Mouse (Mus musculus) embryonic fibroblast, embryonic 13.5 days (primary cell): ENCODE measurements at regions not wholly inside any gene's neighbourhood (a gene's known extent, or its start where the extent isn't known, plus 50 kb on each side); places are given as distances from the start of the nearest gene placed in this dataset.

ENCODE experiments used
- H3K27ac ChIP-seq: 2 replicates; pipeline ENCODE4 v1.5.1; 2012; ENCODE audit warnings: low read length, control low read depth, inconsistent platforms; ENCODE audit not compliant: insufficient read depth
- H3K4me1 ChIP-seq: 2 replicates; pipeline ENCODE4 v1.6.1; 2011; ENCODE audit warnings: low read length; ENCODE audit not compliant: control insufficient read depth, insufficient read depth
- H3K4me3 ChIP-seq: 2 replicates; pipeline ENCODE4 v1.5.1; 2011; ENCODE audit warnings: mild to moderate bottlenecking, control low read depth, low read length; ENCODE audit not compliant: insufficient read depth
- CTCF ChIP-seq: IDR thresholded peaks from 2 replicates; pipeline ENCODE4 v1.5.1; 2011; ENCODE audit warnings: mild to moderate bottlenecking, control low read depth, low read length, moderate library complexity, borderline replicate concordance; ENCODE audit not compliant: insufficient read depth
- POLR2A ChIP-seq: IDR thresholded peaks from 2 replicates; pipeline ENCODE4 v1.6.1; 2011; ENCODE audit warnings: low read depth, mild to moderate bottlenecking, control low read depth, low read length, moderate library complexity

DNA sequence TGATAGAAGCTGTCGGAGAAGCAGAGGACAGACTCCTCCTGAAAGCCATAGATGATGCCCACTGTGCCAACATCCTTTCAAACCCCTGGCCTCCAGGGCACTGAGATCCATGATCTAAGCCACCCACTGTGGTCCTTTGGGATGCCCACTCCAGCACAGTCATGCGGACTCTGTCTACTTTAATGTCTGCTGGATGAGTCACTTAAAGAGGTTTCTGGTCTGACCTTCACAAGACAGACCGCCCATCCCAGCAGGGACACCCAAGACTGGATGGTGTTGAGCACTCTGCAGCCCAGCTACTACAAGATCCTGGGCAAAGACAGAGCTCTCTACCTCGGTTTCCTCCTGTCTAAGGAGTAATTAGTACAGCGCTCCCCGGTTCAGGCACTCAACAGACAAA, 214.1 kb upstream of the Zmiz1 start:
- Histone ChIP-seq H3K4me1 (no peaks in the 10 kb centered on the region), H3K27ac (no peak overlapping the region), H3K4me3 (no peak overlapping the region)
- TF ChIP-seq CTCF = no peak
- no peak for TF ChIP-seq POLR2A

DNA sequence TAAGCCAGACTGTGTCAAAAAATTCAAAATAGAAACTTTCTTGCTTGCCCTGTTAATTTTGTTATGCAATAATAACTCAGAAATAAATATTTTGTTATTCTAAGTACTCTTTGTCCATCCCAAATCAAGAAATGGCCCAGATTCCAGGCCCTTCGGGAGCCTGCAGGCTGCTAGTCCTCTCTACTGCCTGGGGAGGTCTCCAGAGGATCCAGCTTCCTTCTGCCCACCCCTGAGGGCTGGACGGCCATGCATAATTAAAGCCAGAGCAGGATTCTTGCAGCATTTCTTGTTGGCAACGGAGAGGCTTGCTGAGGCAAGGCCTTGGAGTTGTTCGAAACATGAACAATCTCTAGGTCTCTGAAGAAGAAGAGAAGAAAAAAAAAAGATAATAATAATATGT, 213.3 kb upstream of the Zmiz1 start:
- Histone ChIP-seq H3K4me1 (no peaks in the 10 kb centered on the region), H3K27ac (no peak overlapping the region), H3K4me3 (no peak overlapping the region)
- TF ChIP-seq CTCF = no peak

DNA sequence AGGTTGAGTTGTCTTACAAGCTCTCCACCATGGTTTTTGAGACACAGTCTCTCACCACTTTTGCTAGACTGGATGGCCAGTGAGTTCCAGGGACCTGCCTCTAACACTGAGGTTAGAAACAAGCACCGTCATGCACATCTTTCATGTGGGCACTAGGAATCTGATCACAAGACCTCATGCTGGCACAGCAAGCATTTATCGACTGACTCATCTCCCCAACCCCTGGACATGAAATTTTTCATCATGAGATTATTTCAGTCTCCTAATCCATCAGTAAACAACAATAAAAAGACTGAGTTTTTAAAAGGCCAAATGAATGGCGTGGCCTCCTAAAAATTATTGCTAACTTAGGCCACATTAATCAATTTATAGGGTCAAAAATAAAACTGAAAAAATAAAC, 210.0 kb upstream of the Zmiz1 start:
- TF ChIP-seq POLR2A = no peak
- TF ChIP-seq CTCF = no peak

DNA sequence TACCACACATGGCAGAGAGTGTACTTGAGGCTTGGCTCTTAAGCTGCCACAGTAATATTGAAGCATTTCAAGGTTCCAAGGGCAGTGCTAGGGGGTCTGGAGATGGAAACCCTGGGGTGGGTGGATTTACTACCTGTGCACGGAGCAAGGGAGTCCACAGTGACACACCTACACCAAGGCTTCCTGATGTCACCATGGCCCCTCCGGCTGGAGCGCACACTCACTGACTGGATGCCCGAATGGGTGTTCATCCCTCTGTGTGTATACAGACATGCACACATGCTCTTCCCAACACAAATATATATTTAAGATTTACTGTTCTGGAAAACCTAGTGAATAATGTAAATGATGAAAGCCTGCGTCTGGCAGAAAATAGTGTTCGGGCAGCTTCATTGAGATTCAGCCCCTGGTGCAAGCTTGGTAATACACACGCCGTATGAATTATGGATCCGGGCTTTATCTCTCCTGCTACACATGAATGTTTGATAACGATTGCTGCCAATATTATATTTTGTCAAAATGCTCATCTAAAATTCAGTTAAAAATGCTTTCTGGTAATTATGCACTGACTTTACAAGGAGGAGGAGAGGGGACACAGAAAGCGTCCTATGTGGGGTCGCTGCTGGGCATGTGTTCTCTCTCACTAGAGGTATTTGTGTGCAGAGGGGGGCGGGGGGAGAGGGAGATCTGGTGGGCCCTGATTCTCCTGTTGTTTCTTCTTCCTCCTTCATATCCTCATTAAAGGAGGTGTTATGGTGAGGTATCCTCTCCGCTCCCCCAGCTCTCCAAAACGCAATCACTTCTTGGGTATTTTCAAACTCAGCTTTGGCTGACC, 205.8 kb upstream of the Zmiz1 start:
- Histone ChIP-seq H3K27ac (no peak overlapping the region), H3K4me3 (no peak overlapping the region), H3K4me1 (no peaks in the 10 kb centered on the region)
- TF ChIP-seq POLR2A = no peak
- no peak for TF ChIP-seq CTCF

More for the DNA sequence above, 210.0 kb upstream of the Zmiz1 start:
- no peak overlapping the region for H3K4me3 ChIP-seq
- H3K4me1 ChIP-seq = no peaks in the 10 kb centered on the region
- H3K27ac ChIP-seq = no peak overlapping the region

DNA sequence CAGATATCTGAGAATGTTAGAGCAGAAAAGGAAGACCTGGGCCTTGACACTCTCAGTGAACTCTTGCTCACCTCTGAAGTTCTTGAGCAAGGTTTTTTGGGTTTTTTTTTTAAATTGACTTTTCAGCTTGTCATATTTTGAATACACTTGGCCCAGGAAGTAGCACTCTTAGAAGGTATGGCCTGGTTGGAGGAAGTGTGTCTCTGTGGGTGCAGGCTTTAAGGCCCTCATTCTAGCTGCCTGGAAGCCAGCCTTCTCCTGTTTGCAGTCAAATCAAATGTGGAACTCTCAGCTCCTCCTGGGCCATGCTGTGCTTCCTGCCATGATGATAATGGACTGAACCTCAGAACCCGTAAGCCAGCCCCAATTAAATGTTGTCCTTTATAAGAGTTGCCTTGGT, 195.9 kb upstream of the Zmiz1 start:
- no peak for TF ChIP-seq POLR2A
- no peak for TF ChIP-seq CTCF
- no peaks in the 10 kb centered on the region for H3K4me1 ChIP-seq
- H3K27ac ChIP-seq = no peak overlapping the region
- no peak overlapping the region for H3K4me3 ChIP-seq

DNA sequence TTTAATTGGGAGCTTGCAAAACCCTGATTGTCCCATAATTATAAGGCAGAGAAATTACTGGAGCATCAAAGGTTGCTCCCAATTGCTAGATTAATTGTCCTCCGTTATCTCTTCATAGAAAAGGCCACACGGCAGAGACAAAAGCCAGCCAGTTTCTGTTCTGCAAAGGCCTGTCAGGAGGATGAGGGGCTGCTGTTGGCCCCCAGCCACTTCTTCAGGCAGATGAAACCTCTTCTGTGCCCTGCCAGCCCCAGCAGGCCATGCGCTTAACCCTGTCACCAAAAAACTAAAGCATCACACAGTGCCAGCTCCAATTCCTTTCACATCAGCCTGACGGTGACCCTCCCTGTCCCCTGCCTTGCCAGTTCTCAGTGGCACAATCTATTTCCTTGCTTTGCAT, 192.1 kb upstream of the Zmiz1 start:
- H3K4me3 ChIP-seq = no peak overlapping the region
- H3K27ac ChIP-seq = no peak overlapping the region
- H3K4me1 ChIP-seq = no peaks in the 10 kb centered on the region
- TF ChIP-seq CTCF = no peak
- no peak for TF ChIP-seq POLR2A

DNA sequence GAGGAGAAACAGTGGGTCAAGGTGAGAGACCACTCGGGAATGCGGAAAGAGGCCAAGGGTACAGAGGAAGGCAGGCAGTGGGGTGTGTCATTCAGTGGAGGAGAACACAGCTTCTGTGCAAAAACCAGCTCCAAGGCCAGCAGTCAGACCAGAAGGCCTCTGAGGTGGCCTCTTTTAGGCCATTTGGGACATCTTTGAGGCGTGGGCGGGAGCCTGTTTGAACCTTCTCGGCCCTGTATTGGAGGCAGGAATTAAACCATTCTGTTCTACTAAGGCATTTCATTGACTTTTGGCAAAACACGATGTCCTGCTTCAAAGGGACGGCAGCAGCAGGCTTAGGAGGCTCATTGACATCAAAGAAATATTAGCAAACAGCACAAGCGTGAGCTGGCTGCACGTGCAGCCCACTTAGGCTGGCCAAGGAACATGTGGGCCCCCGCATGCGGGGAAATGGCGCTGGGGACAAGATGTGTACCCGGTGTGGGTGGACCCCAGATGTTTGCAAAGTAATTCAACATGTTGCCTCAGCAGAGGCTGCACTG, 190.8 kb upstream of the Zmiz1 start:
- H3K4me3 ChIP-seq = no peak overlapping the region
- TF ChIP-seq CTCF = no peak
- TF ChIP-seq POLR2A = no peak
- H3K4me1 ChIP-seq = no peaks in the 10 kb centered on the region
- H3K27ac ChIP-seq = no peak overlapping the region

DNA sequence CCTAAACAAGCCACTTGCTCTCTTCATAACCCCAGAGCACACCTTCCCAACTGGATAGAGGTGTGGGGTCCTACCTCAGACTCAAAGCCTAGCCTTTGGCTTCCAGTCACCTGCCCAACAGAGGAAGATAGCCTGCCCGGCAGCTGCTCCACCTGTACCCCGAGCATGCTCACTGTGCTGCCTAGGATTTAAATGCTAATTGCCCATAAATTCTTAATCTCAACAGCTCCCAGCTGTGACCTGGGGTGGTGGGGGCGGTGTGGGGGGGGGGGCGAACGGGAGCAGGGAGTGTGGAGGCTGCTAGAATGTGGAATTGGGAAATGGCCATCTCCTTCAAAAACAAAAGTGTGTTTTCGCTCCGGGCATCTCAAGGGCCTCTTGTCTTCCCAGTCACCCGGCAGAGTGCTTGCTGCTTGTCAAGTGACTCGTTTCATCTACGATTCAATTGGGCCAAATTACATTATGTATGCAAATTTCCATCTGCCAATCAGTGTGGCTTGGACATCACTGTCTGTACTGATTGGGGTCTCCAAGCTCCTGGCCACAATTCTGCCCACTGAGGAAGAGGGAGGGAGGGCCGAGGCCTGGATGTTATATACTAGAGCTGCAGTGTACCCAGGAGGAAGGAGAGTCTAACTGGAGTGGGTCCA, 188.6 kb upstream of the Zmiz1 start:
- Histone ChIP-seq H3K27ac (no peak overlapping the region), H3K4me3 (no peak overlapping the region), H3K4me1 (no peaks in the 10 kb centered on the region)
- no peak for TF ChIP-seq POLR2A
- TF ChIP-seq CTCF = no peak

DNA sequence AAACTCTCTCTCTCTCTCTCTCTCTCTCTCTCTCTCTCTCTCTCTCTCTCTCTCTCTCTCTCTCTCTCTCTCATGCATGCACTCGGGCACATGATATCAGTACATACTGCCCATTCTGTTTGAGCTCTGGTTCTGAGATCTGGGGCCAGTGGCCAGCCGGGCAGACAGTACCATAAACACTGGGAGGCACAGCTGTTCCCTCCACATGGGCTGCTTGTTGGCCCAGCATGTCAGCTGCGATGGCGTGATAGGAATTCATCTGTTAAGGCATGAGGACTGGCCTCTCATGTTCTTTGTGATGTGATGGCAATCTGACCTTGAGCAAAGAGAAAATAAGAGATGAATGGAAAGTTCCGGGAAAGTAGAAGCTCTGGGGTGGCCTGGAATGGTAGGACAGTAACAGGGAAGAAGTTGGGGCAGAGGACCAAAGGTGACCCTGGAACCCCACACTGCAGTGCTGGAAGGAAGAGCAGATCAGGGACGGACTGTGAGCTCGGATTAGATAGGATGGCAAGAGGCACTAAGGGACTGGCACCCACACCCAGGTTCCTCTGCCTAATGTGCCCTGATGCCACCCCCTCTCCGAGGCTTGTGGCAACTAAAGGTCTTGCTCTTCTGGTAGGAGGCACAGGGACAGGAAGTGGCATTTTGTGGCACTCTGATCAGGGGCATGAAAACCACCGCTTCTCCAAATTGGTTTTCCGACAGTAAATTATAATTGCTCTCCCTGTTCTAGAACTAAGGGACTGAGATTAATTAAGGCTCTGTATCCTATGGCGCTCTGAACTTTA, 186.4 kb upstream of the Zmiz1 start:
- no peak for TF ChIP-seq CTCF
- TF ChIP-seq POLR2A = no peak
- H3K4me1 ChIP-seq = no peaks in the 10 kb centered on the region
- no peak overlapping the region for H3K4me3 ChIP-seq
- no peak overlapping the region for H3K27ac ChIP-seq
